Mouse (Mus musculus): ENCODE data around the gene Adora2a.
"Not testable (repeated sequence)": the region's sequence is repeated elsewhere in the genome, so short reads cannot be mapped to it uniquely, and the experiment has no call there.

Gene Adora2a

DNA sequence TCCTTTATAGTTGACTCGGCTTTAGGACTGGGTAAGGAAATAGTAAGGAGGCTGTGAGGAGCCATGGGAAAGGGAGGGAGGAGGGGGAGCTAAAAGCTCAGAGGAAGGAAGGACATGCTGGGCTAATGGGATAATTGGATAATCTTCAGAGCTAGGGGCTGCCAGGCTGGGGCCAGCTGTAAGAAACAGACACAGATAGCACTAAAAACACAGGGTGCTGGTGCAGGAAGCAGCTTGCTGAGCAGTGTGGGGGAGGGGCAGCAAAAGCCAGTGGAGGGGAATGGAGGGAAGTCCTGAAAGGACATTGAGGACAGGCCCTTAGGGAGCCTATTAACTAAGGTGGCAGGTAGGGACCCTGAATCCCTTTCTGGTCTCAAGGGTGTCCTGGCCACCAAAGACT, 27.9 kb downstream of the Adora2a start:
- DNase-seq (ENCODE audit: low spot score in 2 of 2): not testable (repeated sequence)

- DNase-seq (ENCODE audit: low spot score in 2 of 2): no peak
Observed at GRCm38 (mm10) chr10:75345265-75345664, 28.6 kb downstream of the Adora2a start.

GRCm38 (mm10) chr10:75350564-75350963, 33.9 kb downstream of the Adora2a start:
- no peak for DNase-seq (ENCODE audit: low spot score in 2 of 2)

GRCm38 (mm10) chr10:75352541-75352940, 35.9 kb downstream of the Adora2a start:
- no peak for DNase-seq (ENCODE audit: low spot score in 2 of 2)

DNA sequence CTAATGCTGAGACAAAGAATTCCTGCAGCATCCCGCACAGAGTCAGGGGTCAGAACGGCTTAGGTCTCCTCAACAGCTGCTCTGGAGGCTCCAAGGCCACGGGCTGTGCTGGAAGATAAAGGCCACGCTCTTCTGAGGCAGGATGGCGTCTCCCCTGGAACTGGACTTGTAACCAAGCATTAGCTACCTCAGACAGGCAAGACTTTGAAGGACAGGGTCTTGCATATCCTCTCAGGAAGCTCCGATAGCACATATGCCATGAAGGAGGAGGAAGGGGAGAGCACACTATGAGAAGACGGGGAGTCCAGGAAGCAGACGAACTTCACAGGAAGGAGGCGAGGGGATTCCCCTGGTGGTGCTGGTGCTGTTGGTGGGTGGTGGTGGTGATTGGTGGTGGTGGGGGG, 37.2 kb downstream of the Adora2a start:
- not testable (repeated sequence) for DNase-seq (ENCODE audit: low spot score in 2 of 2)

DNA sequence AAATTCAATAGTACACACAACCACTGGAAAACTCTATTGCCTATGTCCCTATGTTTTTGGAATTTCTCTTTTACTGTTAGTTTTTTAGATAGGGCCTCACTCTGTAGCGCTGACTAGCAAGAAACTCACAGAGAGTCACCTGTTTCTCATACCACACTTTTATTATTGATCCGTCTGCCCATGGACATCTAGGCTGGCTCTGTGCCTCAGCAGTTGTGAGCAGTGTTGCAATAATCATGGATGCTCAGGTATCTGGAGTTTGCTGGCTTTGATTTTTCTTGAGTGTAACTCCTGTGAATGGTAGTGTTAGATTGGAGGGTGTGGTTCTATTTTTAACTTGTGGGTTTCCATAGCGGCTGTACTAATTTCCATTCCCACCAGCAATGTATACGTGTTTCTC, 38.7 kb downstream of the Adora2a start:
- DNase-seq (ENCODE audit: low spot score in 2 of 2): no peak

GRCm38 (mm10) chr10:75364214-75364690, 47.6 kb downstream of the Adora2a start:
- not testable (repeated sequence) for DNase-seq (ENCODE audit: low spot score in 2 of 2)

- no peak for DNase-seq (ENCODE audit: low spot score in 2 of 2)
Observed at GRCm38 (mm10) chr10:75364796-75365195, 48.1 kb downstream of the Adora2a start.

DNA sequence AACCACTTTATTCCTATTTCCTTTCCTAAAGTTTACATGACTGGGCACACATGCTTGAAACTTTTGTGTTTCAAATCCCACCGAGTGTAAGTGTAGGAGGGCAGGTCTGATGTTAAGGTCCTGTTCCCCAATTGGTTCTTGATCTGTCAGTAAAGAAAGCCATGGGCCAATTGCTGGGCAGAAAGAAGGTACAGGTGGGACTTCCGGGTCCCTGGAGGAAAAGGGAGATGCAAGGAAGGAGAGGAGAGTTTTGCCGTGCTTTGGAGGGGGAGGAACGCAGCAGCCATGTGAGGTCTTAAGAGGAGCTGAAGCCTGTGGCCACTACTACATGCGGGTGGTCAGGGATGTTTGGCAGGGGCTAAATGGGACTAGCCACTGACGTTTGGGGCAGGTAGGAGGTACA, 48.6 kb downstream of the Adora2a start:
- no peak for DNase-seq (ENCODE audit: low spot score in 2 of 2)

GRCm38 (mm10) chr10:75373655-75374351, 57.1 kb downstream of the Adora2a start:
- peak; percentile 12 to 31 for DNase-seq (ENCODE audit: low spot score in 2 of 2)

DNA sequence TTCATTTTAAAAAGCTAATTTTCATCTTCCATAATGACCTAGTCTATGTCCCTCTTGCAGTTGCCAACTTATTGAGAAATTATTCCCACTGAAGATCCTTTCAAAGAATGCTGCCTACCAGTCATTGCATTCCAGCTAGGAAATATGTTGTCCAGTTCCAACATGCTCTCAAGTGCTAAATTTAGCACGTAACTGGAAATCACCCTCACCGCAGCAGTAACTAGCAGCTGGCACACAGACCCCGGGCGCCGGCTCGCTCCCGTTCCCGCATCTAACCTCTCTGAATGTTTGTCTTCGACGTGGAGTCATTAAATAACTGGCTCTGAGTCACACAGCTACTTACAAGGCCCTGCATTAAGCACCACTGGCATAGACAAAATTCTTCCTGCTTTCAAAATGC, 62.0 kb downstream of the Adora2a start:
- DNase-seq (ENCODE audit: low spot score in 2 of 2): no peak
